Mouse (Mus musculus): Measurements from ENCODE around the gene Cep295. TPM values are rescaled to one million over a fixed set of nuclear protein-coding genes. Genes with fewer than 3 reads are reported as not detected.
A peak's percentile ranks its signal among the peaks of the same experiment; 100 is the strongest.
"Not testable (repeated sequence)": the region's sequence is repeated elsewhere in the genome, so short reads cannot be mapped to it uniquely, and the experiment has no call there.

Gene Cep295
- total RNA-seq, 2 experiments from 2014 or later, result 19.7 to 20.0 TPM

- DNase-seq (ENCODE audit: low spot score in 2 of 2), result no peak
Observed at GRCm38 (mm10) chr9:15307257-15307656, 50.3 kb downstream of the Cep295 start.

- peak in 1 of 2 experiments; percentile 17 for DNase-seq (ENCODE audit: low spot score in 2 of 2)
Observed at GRCm38 (mm10) chr9:15306398-15307119, 51.0 kb downstream of the Cep295 start, which contains the start of gene 4931406C07Rik. 4931406C07Rik (minus strand) TSS chr9:15306448.

- DNase-seq (ENCODE audit: low spot score in 2 of 2), result peak; percentile 96 to 98
Observed at GRCm38 (mm10) chr9:15305503-15306397, 51.8 kb downstream of the Cep295 start, which contains the start of gene Taf1d. Taf1d (plus strand) TSS chr9:15306214.

GRCm38 (mm10) chr9:15302881-15303280 is 54.7 kb downstream of the Cep295 start:
- no peak for DNase-seq (ENCODE audit: low spot score in 2 of 2)

- not testable (repeated sequence) for DNase-seq (ENCODE audit: low spot score in 2 of 2)
Observed at GRCm38 (mm10) chr9:15302006-15302405, 55.6 kb downstream of the Cep295 start.

- DNase-seq (ENCODE audit: low spot score in 2 of 2), result no peak
Observed at GRCm38 (mm10) chr9:15301399-15301798, 56.2 kb downstream of the Cep295 start.

- no peak for DNase-seq (ENCODE audit: low spot score in 2 of 2)
Observed at GRCm38 (mm10) chr9:15300056-15300455, 57.5 kb downstream of the Cep295 start.

- no peak for DNase-seq (ENCODE audit: low spot score in 2 of 2)
Observed at GRCm38 (mm10) chr9:15298451-15298850, 59.1 kb downstream of the Cep295 start.

GRCm38 (mm10) chr9:15297112-15297511 is 60.5 kb downstream of the Cep295 start:
- no peak for DNase-seq (ENCODE audit: low spot score in 2 of 2)

- no peak for DNase-seq (ENCODE audit: low spot score in 2 of 2)
Observed at GRCm38 (mm10) chr9:15289251-15289650, 68.3 kb downstream of the Cep295 start.

GRCm38 (mm10) chr9:15288402-15288801 is 69.2 kb downstream of the Cep295 start:
- DNase-seq (ENCODE audit: low spot score in 2 of 2), result no peak

- no peak for DNase-seq (ENCODE audit: low spot score in 2 of 2)
Observed at GRCm38 (mm10) chr9:15287846-15288245, 69.7 kb downstream of the Cep295 start.

- no peak for DNase-seq (ENCODE audit: low spot score in 2 of 2)
Observed at GRCm38 (mm10) chr9:15285443-15285842, 72.1 kb downstream of the Cep295 start.

- DNase-seq (ENCODE audit: low spot score in 2 of 2), result no peak
Observed at GRCm38 (mm10) chr9:15280491-15280879, 77.1 kb downstream of the Cep295 start.

- peak; percentile 95 for DNase-seq (ENCODE audit: low spot score in 2 of 2)
Observed at GRCm38 (mm10) chr9:15279649-15280490, 77.7 kb downstream of the Cep295 start, which contains the start of gene Med17. Med17 (minus strand) TSS chr9:15279931.

- DNase-seq (ENCODE audit: low spot score in 2 of 2), result no peak
Observed at GRCm38 (mm10) chr9:15279139-15279648, 78.4 kb downstream of the Cep295 start.

GRCm38 (mm10) chr9:15278343-15278742 is 79.2 kb downstream of the Cep295 start:
- no peak for DNase-seq (ENCODE audit: low spot score in 2 of 2)

- DNase-seq (ENCODE audit: low spot score in 2 of 2), result no peak
Observed at GRCm38 (mm10) chr9:15276855-15277254, 80.7 kb downstream of the Cep295 start.

- no peak for DNase-seq (ENCODE audit: low spot score in 2 of 2)
Observed at GRCm38 (mm10) chr9:15273981-15274380, 83.6 kb downstream of the Cep295 start.
